Mouse (Mus musculus) G1E (cell line): ENCODE data around the gene Hnrnpa0. TPM values are rescaled to one million over a fixed set of nuclear protein-coding genes. Genes with fewer than 3 reads are reported as not detected.

Source experiments
- ATAC-seq: 2 replicates; pipeline ENCODE4 v1.8.0; 2016; ENCODE audit warnings: mild to moderate bottlenecking; ENCODE audit not compliant: insufficient number of reproducible peaks, poor library complexity, low FRiP score, severe bottlenecking; ENCODE audit errors: extremely low read depth
- DNase-seq: peaks from one replicate; pipeline ENCODE4 v3.0.0; 2012; ENCODE audit warnings: low spot score
- H3K27me3 ChIP-seq: 2 replicates; pipeline ENCODE4 v1.6.1; 2012; ENCODE audit warnings: mild to moderate bottlenecking, low read length, inconsistent platforms; ENCODE audit not compliant: insufficient read depth
- H3K36me3 ChIP-seq: replicated peaks from 2 replicates; pipeline ENCODE3; 2012; ENCODE audit warnings: mild to moderate bottlenecking, inconsistent platforms
- H3K4me1 ChIP-seq: 2 replicates; pipeline ENCODE4 v1.6.1; 2012; ENCODE audit warnings: low read depth, low read length, inconsistent platforms, mixed read lengths; ENCODE audit not compliant: insufficient read depth
- H3K4me3 ChIP-seq: 2 replicates; pipeline ENCODE4 v1.5.1; 2012; ENCODE audit warnings: low read depth, mild to moderate bottlenecking, inconsistent platforms, low read length, moderate library complexity, mixed read lengths
- H3K9me3 ChIP-seq: replicated peaks from 2 replicates; pipeline ENCODE4 v1.6.1; 2012; ENCODE audit warnings: inconsistent platforms
- CTCF ChIP-seq: IDR thresholded peaks from 2 replicates; pipeline ENCODE4 v1.5.1; 2012; ENCODE audit warnings: low read depth, low read length, inconsistent platforms, mixed read lengths
- GATA1 ChIP-seq: IDR thresholded peaks from 2 replicates; pipeline ENCODE4 v1.6.1; 2012; ENCODE audit warnings: borderline replicate concordance, low read length, inconsistent platforms, mixed read lengths
- GATA2 ChIP-seq: IDR thresholded peaks from 2 replicates; pipeline ENCODE4 v1.6.1; 2012; ENCODE audit warnings: low read depth, low read length, inconsistent platforms, borderline replicate concordance
- POLR2AphosphoS5 ChIP-seq: IDR thresholded peaks from 2 replicates; pipeline ENCODE4 v1.6.1; 2012; ENCODE audit warnings: low read depth, low read length, inconsistent platforms; ENCODE audit not compliant: insufficient replicate concordance
- TAL1 ChIP-seq: conservative IDR thresholded peaks from 2 replicates; pipeline ENCODE4 v1.6.1; 2012; ENCODE audit warnings: low read depth, low read length, inconsistent platforms, mixed read lengths
- polyA plus RNA-seq: library from polyadenylated mRNA; stranded (reverse); fragments of >175 nt; gene quantifications from 2 replicates; pipeline ENCODE4 v1.2.3, GENCODE M21; 2012
- total RNA-seq, 2 experiments: library from RNA; stranded (forward) in 1 of 2; stranded (reverse) in 1 of 2; fragments of 200-1000 nt in 1 of 2; fragments of >200 nt in 1 of 2; fragmentation: Nextera tagmentation in 1 of 2; gene quantifications; 2 replicates each; pipeline ENCODE4 v1.2.3; 2014 to 2017

The Hnrnpa0 gene
- total and polyA plus RNA-seq, 3 experiments, result 63.4 to 550 (median 78.5) TPM

- Histone ChIP-seq H3K4me3 (no peak overlapping the region), H3K36me3 (no peaks in the 10 kb centered on the region), H3K4me1 (no peaks in the 10 kb centered on the region), H3K9me3 (peaks cover 12% of the 10 kb centered on the region), H3K27me3 (no peaks in the 10 kb centered on the region)
- TF ChIP-seq CTCF (no peak), GATA1 (no peak), GATA2 (no peak), TAL1 (no peak), POLR2AphosphoS5 (no peak)
- DNase-seq (no peak), ATAC-seq (no peak)
Measured at GRCm38 (mm10) chr13:58078361-58078760, 50.0 kb downstream of the Hnrnpa0 start.

Other genes with a start within 250 kb of the Hnrnpa0 start
- not detected in 2 replicates for gene Spock1, start 220.2 kb downstream of the Hnrnpa0 start, total RNA-seq (2014; fragmentation: Nextera tagmentation)
- 0.22 and 0.23 TPM in 2 replicates for gene Spock1, start 220.2 kb downstream of the Hnrnpa0 start, total RNA-seq (2017)
- gene Spock1, start 220.2 kb downstream of the Hnrnpa0 start, polyA plus RNA-seq, result not detected in 2 replicates
- gene Klhl3, start 15.0 kb downstream of the Hnrnpa0 start, total RNA-seq (2014; fragmentation: Nextera tagmentation), result not detected in 2 replicates
- 0.05 and 0.06 TPM in 2 replicates for gene Klhl3, start 15.0 kb downstream of the Hnrnpa0 start, total RNA-seq (2017)
- gene Klhl3, start 15.0 kb downstream of the Hnrnpa0 start, polyA plus RNA-seq, result not detected in 2 replicates
- gene Idnk, start 29.1 kb upstream of the Hnrnpa0 start, total RNA-seq (2014; fragmentation: Nextera tagmentation), result 63.2 and 66.5 TPM in 2 replicates
- 46.4 and 46.7 TPM in 2 replicates for gene Idnk, start 29.1 kb upstream of the Hnrnpa0 start, total RNA-seq (2017)
- gene Idnk, start 29.1 kb upstream of the Hnrnpa0 start, polyA plus RNA-seq, result 14.8 and 16.2 TPM in 2 replicates
- gene Ubqln1, start 87.1 kb upstream of the Hnrnpa0 start, total RNA-seq (2014; fragmentation: Nextera tagmentation), result 103 and 105 TPM in 2 replicates
- gene Ubqln1, start 87.1 kb upstream of the Hnrnpa0 start, total RNA-seq (2017), result 78.1 and 84.1 TPM in 2 replicates
- 81.7 and 84.0 TPM in 2 replicates for gene Ubqln1, start 87.1 kb upstream of the Hnrnpa0 start, polyA plus RNA-seq
- 0.83 and 0.98 TPM in 2 replicates for gene Gkap1, start 147.1 kb upstream of the Hnrnpa0 start, total RNA-seq (2014; fragmentation: Nextera tagmentation)
- gene Gkap1, start 147.1 kb upstream of the Hnrnpa0 start, total RNA-seq (2017), result 20.6 and 29.0 TPM in 2 replicates
- gene Gkap1, start 147.1 kb upstream of the Hnrnpa0 start, polyA plus RNA-seq, result 3.1 and 4.1 TPM in 2 replicates
- gene Kif27, start 230.6 kb upstream of the Hnrnpa0 start, total RNA-seq (2014; fragmentation: Nextera tagmentation), result not detected in 2 replicates
- gene Kif27, start 230.6 kb upstream of the Hnrnpa0 start, total RNA-seq (2017), result 0.05 and 0.06 TPM in 2 replicates
- gene Kif27, start 230.6 kb upstream of the Hnrnpa0 start, polyA plus RNA-seq, result not detected in 2 replicates